In the genomic region with DNA sequence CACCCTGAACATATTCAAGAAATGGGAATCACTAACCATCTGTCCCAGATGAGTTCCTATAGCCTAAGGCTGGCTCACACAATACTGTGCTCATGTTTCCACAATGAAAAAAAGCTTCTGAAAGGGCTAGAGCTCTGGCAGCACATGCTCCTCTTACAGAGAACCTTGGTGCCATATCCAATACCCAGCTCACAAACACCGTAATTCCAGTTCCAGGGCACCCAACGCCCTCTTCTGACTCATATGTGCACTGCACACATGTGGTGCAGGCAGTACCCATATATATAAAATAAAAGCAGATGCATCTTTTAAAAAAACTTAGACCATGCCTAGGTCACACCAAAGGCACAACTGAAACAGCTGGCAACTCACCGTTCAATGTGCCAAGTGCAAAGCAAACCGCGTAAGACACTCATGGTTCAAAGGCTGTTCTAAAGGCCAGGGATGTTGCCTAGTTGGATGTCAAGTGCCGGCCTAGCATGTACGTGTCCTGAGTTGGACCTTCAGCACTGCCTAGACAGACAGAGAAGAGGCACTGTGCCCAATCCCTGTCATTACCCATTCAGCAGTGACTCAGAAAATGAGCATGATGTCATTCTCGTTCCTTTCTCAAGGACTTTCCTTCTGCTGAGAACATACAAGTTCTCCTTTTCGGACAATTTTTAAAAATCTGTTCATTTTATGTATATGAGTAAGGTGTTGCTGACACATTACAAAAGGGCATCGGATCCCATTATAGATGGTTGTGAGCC, we compare ENCODE assay signal across 12 mouse cellular contexts. TPM values are rescaled to one million over a fixed set of nuclear protein-coding genes. Genes with fewer than 3 reads are reported as not detected.
DNase-seq lines count a peak whose midpoint lies in the region; ATAC-seq and TF ChIP-seq lines count a peak whose summit lies in the region.
"Had no signal": no experiment of that assay in that cellular context is flagged by ENCODE, and none has a peak within 500 bp of the region (broad histone marks: within the 10 kb centered on the region; RNA-seq: fewer than 3 reads in every experiment).

No protein-coding gene starts in this region.

- no peak overlapping the region for H3K9ac ChIP-seq in kidney, postnatal 0 days (ENCODE audit: low read depth, low read length)
- H3K9ac ChIP-seq in heart, embryonic 15.5 days: no peak overlapping the region
- no peak overlapping the region for H3K9ac ChIP-seq in liver, postnatal 0 days (replicated peaks)
- H3K9ac ChIP-seq: liver, embryonic 14.5 days; stomach, embryonic 15.5 days had no signal

- H3K4me3 ChIP-seq in cerebellum, adult 2 months (replicated peaks; ENCODE audit: insufficient read depth, low read depth, low read length): no peak overlapping the region
- no peak overlapping the region for H3K4me3 ChIP-seq in kidney, postnatal 0 days (replicated peaks; ENCODE audit: low read depth, low read length)
- no peak overlapping the region for H3K4me3 ChIP-seq in heart, embryonic 15.5 days
- no peak overlapping the region for H3K4me3 ChIP-seq in liver, postnatal 0 days (ENCODE audit: low read depth, low read length)
- H3K4me3 ChIP-seq: erythroblast, embryonic 14.5 days; stomach, embryonic 15.5 days had no signal

- no peak overlapping the region for H3K4me2 ChIP-seq in kidney, postnatal 0 days (ENCODE audit: low read length)
- H3K4me2 ChIP-seq in heart, embryonic 15.5 days: no peak overlapping the region
- no peak overlapping the region for H3K4me2 ChIP-seq in liver, postnatal 0 days (ENCODE audit: low read depth, low read length)
- H3K4me2 ChIP-seq: stomach, embryonic 15.5 days had no signal

- 75% methylated on average over 10 of the region's 10 CpGs for WGBS in cerebellum, adult 2 months
- 89% methylated on average over 10 of the region's 10 CpGs for WGBS in kidney, postnatal 0 days
- WGBS in heart, embryonic 15.5 days: 68% methylated on average over 10 of the region's 10 CpGs
- WGBS in liver, postnatal 0 days (ENCODE audit: insufficient replicate concordance): 84% methylated on average over 10 of the region's 10 CpGs

- 0 out of 2 replicates have a peak, but pooled peaks have one; percentile 20 for TF ChIP-seq CTCF in cerebellum, adult 2 months (IDR thresholded peaks at IDR 0.05; ENCODE audit: borderline replicate concordance, insufficient read depth, low read depth, low read length)
- TF ChIP-seq CTCF in kidney, postnatal 0 days (IDR thresholded peaks at IDR 0.05; ENCODE audit: low read depth): peak; percentile 22; the same call in 1 of the 2 replicates
- no peak for TF ChIP-seq CTCF in liver, postnatal 0 days (IDR thresholded peaks at IDR 0.05; ENCODE audit: low read depth)

- H3K9me3 ChIP-seq in kidney, postnatal 0 days (replicated peaks; ENCODE audit: low read length): no peaks in the 10 kb centered on the region
- no peaks in the 10 kb centered on the region for H3K9me3 ChIP-seq in heart, embryonic 15.5 days (replicated peaks)
- no peaks in the 10 kb centered on the region for H3K9me3 ChIP-seq in liver, postnatal 0 days (ENCODE audit: low read length)
- H3K9me3 ChIP-seq: stomach, embryonic 15.5 days had no signal

- no peak for TF ChIP-seq EP300 in liver, postnatal 0 days (IDR thresholded peaks at IDR 0.05; ENCODE audit: low read depth)

- no peaks in the 10 kb centered on the region for H3K27me3 ChIP-seq in cerebellum, adult 2 months (ENCODE audit: control insufficient read depth, insufficient read depth, low read length)
- no peaks in the 10 kb centered on the region for H3K27me3 ChIP-seq in kidney, postnatal 0 days (ENCODE audit: insufficient read depth, low read length)
- H3K27me3 ChIP-seq in heart, embryonic 15.5 days: no peaks in the 10 kb centered on the region
- no peaks in the 10 kb centered on the region for H3K27me3 ChIP-seq in liver, postnatal 0 days (ENCODE audit: insufficient read depth, low read length)
- H3K27me3 ChIP-seq: stomach, embryonic 15.5 days had no signal

- ATAC-seq in kidney, postnatal 0 days (replicated peaks; ENCODE audit: low FRiP score, low read depth): no peak
- no peak for ATAC-seq in heart, embryonic 15.5 days (replicated peaks; ENCODE audit: insufficient number of reproducible peaks, insufficient read depth, low FRiP score, low read depth)
- ATAC-seq in liver, postnatal 0 days: no peak
- ATAC-seq: activated CD4-positive, CD25-positive, alpha-beta regulatory T cell, adult 4 months had no signal

- TF ChIP-seq POLR2A in cerebellum, adult 2 months (IDR thresholded peaks at IDR 0.05; ENCODE audit: borderline replicate concordance, insufficient read depth, low read length): no peak

- H3K27ac ChIP-seq in cerebellum, adult 2 months (ENCODE audit: insufficient read depth, low read length): no peak overlapping the region
- no peak overlapping the region for H3K27ac ChIP-seq in kidney, postnatal 0 days
- H3K27ac ChIP-seq in heart, embryonic 15.5 days: peak overlapping the region; percentile 45
- H3K27ac ChIP-seq in liver, postnatal 0 days (ENCODE audit: low read depth): no peak overlapping the region
- H3K27ac ChIP-seq: liver, embryonic 14.5 days; stomach, embryonic 15.5 days had no signal

- peaks cover 26% of the 10 kb centered on the region for H3K36me3 ChIP-seq in kidney, postnatal 0 days (ENCODE audit: insufficient read depth, low read length)
- peaks cover 24% of the 10 kb centered on the region for H3K36me3 ChIP-seq in heart, embryonic 15.5 days
- peaks cover 23% of the 10 kb centered on the region for H3K36me3 ChIP-seq in liver, postnatal 0 days (replicated peaks; ENCODE audit: insufficient read depth, low read length)

- peaks cover 5% of the 10 kb centered on the region; the same call in 1 of the 2 replicates for H3K4me1 ChIP-seq in cerebellum, adult 2 months (ENCODE audit: control insufficient read depth, insufficient read depth, low read length)
- H3K4me1 ChIP-seq in kidney, postnatal 0 days (replicated peaks; ENCODE audit: insufficient read depth, low read length): no peaks in the 10 kb centered on the region
- peaks cover 43% of the 10 kb centered on the region for H3K4me1 ChIP-seq in heart, embryonic 15.5 days (replicated peaks)
- no peaks in the 10 kb centered on the region for H3K4me1 ChIP-seq in liver, postnatal 0 days (ENCODE audit: insufficient read depth)
- H3K4me1 ChIP-seq: stomach, embryonic 15.5 days had no signal

- DNase-seq in cerebellum, adult 2 months: no peak
- no peak for DNase-seq in cerebellum, adult 9-10 months
- DNase-seq in kidney, postnatal 0 days (ENCODE audit: low spot score): no peak
- DNase-seq in kidney, adult 18-20 months: no peak
- DNase-seq in R1 (ENCODE audit: low read depth, low spot score): peak; percentile 67
- DNase-seq in liver, postnatal 0 days: no peak
- DNase-seq in cerebellum, postnatal 36 days: no peak

RNA-seq across cellular contexts. Expression of gene Kif1b, which starts 18.1 kb away (rescaled TPM):
- 254 and 264 TPM in 2 replicates for polyA plus RNA-seq in cerebellum, adult 2 months (2012; rRNA removed)
- 19.8 and 19.9 TPM in 2 replicates for polyA plus RNA-seq in kidney, postnatal 0 days (2015; fragmentation: Nextera tagmentation; extraction: Ambion mirVana)
- polyA plus RNA-seq in heart, embryonic 15.5 days (2015; fragmentation: Nextera tagmentation; extraction: Ambion mirVana): 39.4 and 42.8 TPM in 2 replicates
- polyA plus RNA-seq in liver, postnatal 0 days (2015; fragmentation: Nextera tagmentation; extraction: Ambion mirVana): 6.9 and 8.9 TPM in 2 replicates
- polyA plus RNA-seq: erythroblast, embryonic 14.5 days had no signal
